Mouse (Mus musculus): ENCODE results near the gene Sumf1. TPM values are rescaled to one million over a fixed set of nuclear protein-coding genes. Genes with fewer than 3 reads are reported as not detected.

Sumf1 gene
- polyA plus RNA-seq, 1 experiment, result 45.9 TPM

DNA sequence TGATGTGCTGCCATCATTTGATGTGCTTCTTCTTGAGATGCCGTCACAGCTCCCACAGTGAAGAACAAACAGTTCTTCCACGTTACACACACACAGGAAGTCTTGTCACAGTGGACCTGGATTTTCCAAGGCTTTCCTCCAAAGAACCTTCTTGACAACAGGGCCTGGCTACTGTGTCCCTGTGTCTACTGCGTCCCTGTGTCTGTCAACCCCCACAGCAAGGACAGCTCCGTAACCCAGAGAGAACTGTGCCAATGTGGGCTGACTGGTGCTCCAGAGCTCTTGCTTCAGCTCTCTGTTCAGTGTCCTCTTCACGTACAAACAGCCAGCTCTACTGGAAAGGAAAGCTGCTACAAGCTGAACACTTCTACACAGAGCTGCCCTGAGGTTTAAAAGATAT lies 48.4 kb downstream of the Sumf1 start:
- TF ChIP-seq CTCF (IDR thresholded peaks at IDR 0.05; ENCODE audit: borderline replicate concordance, insufficient read depth, low read length), result no peak
- no peak for TF ChIP-seq POLR2A (IDR thresholded peaks at IDR 0.05; ENCODE audit: low read depth, low read length)
- no peak overlapping the region for H3K4me3 ChIP-seq (ENCODE audit: insufficient read depth, low read length)
- H3K4me1 ChIP-seq (ENCODE audit: control insufficient read depth, insufficient read depth, low read length), result peaks cover 7% of the 10 kb centered on the region
- H3K27ac ChIP-seq (ENCODE audit: insufficient read depth, low read length), result no peak overlapping the region

GRCm38 (mm10) chr6:108136286-108136685 lies 49.1 kb downstream of the Sumf1 start:
- Histone ChIP-seq H3K4me3 (ENCODE audit: insufficient read depth, low read length) (no peak overlapping the region), H3K4me1 (ENCODE audit: control insufficient read depth, insufficient read depth, low read length) (0 out of 2 replicates have a peak, but pooled peaks cover 1% of the 10 kb centered on the region), H3K27ac (ENCODE audit: insufficient read depth, low read length) (no peak overlapping the region)
- no peak for TF ChIP-seq CTCF (IDR thresholded peaks at IDR 0.05; ENCODE audit: borderline replicate concordance, insufficient read depth, low read length)
- TF ChIP-seq POLR2A (IDR thresholded peaks at IDR 0.05; ENCODE audit: low read depth, low read length), result no peak

DNA sequence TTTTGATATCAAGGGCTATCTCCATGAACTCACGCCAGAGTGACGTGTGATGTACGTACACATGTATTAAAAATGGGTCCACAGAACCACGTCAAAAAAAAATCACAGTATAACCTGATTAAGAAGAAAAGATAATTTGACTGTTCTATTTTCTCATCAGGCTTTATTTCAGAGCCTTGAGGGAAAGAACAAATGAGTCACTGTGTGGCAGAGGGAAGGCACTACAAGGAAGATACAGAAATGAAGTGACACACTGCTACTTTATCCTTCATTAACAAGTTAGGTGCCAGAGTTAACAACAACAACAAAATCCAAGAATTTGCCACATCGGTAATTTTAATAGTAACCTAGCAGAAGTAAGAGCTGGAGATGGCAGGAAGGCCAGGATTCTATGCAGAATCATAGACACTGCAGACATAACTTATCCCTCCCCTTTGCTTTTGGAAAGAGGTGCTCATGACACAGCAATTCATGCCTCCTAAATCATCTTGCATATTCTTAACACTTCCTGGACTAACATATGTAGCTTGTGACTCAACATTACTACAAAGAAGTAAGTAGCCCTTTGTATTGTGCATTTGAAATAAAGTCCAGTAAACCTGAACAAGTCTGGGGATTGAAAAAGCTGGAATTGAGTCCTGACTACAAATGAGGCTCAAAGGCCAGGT lies 53.0 kb downstream of the Sumf1 start:
- Histone ChIP-seq H3K4me3 (ENCODE audit: insufficient read depth, low read length) (no peak overlapping the region), H3K27ac (ENCODE audit: insufficient read depth, low read length) (peak overlapping the region; percentile 65), H3K4me1 (ENCODE audit: control insufficient read depth, insufficient read depth, low read length) (no peaks in the 10 kb centered on the region)
- TF ChIP-seq CTCF (IDR thresholded peaks at IDR 0.05; ENCODE audit: borderline replicate concordance, insufficient read depth, low read length) (no peak), POLR2A (IDR thresholded peaks at IDR 0.05; ENCODE audit: low read depth, low read length) (no peak)

GRCm38 (mm10) chr6:108130718-108131117 lies 54.7 kb downstream of the Sumf1 start:
- TF ChIP-seq POLR2A (IDR thresholded peaks at IDR 0.05; ENCODE audit: low read depth, low read length), result no peak
- TF ChIP-seq CTCF (IDR thresholded peaks at IDR 0.05; ENCODE audit: borderline replicate concordance, insufficient read depth, low read length), result no peak
- no peaks in the 10 kb centered on the region for H3K4me1 ChIP-seq (ENCODE audit: control insufficient read depth, insufficient read depth, low read length)
- no peak overlapping the region for H3K27ac ChIP-seq (ENCODE audit: insufficient read depth, low read length)
- no peak overlapping the region for H3K4me3 ChIP-seq (ENCODE audit: insufficient read depth, low read length)

DNA sequence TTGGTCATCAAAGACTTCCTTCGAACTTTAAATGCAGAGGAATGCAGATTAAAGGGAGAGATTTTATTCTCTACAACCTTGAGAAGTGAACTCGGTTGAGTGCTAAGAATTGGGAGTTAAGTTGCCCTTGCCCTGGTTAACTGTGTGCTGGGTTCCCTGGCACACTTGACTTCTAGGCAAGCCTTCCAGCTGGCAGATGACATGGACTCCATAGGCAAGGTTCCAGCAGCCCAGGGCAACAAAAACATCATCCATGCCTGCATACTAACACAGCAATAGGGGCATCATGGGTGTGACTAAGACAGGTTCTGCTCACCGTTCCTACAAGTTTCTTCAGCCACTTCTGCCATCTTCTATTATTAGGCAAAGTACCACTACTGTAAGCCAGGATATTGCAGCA lies 58.8 kb downstream of the Sumf1 start:
- no peak overlapping the region for H3K27ac ChIP-seq (ENCODE audit: insufficient read depth, low read length)
- no peaks in the 10 kb centered on the region for H3K4me1 ChIP-seq (ENCODE audit: control insufficient read depth, insufficient read depth, low read length)
- no peak overlapping the region for H3K4me3 ChIP-seq (ENCODE audit: insufficient read depth, low read length)
- no peak for TF ChIP-seq POLR2A (IDR thresholded peaks at IDR 0.05; ENCODE audit: low read depth, low read length)

GRCm38 (mm10) chr6:108125474-108125873 lies 59.9 kb downstream of the Sumf1 start:
- TF ChIP-seq CTCF (IDR thresholded peaks at IDR 0.05; ENCODE audit: borderline replicate concordance, insufficient read depth, low read length) (no peak), POLR2A (IDR thresholded peaks at IDR 0.05; ENCODE audit: low read depth, low read length) (no peak)
- H3K4me1 ChIP-seq (ENCODE audit: control insufficient read depth, insufficient read depth, low read length), result no peaks in the 10 kb centered on the region
- H3K4me3 ChIP-seq (ENCODE audit: insufficient read depth, low read length), result no peak overlapping the region
- H3K27ac ChIP-seq (ENCODE audit: insufficient read depth, low read length), result no peak overlapping the region

- H3K27ac ChIP-seq (ENCODE audit: insufficient read depth, low read length), result no peak overlapping the region
- TF ChIP-seq CTCF (IDR thresholded peaks at IDR 0.05; ENCODE audit: borderline replicate concordance, insufficient read depth, low read length) (no peak), POLR2A (IDR thresholded peaks at IDR 0.05; ENCODE audit: low read depth, low read length) (no peak)
- H3K4me3 ChIP-seq (ENCODE audit: insufficient read depth, low read length), result no peak overlapping the region
- H3K4me1 ChIP-seq (ENCODE audit: control insufficient read depth, insufficient read depth, low read length), result no peaks in the 10 kb centered on the region
These were observed 67.5 kb downstream of the Sumf1 start for GRCm38 (mm10) chr6:108117881-108118280.

- no peak overlapping the region for H3K27ac ChIP-seq (ENCODE audit: insufficient read depth, low read length)
- H3K4me1 ChIP-seq (ENCODE audit: control insufficient read depth, insufficient read depth, low read length), result no peaks in the 10 kb centered on the region
- TF ChIP-seq CTCF (IDR thresholded peaks at IDR 0.05; ENCODE audit: borderline replicate concordance, insufficient read depth, low read length), result no peak
- no peak overlapping the region for H3K4me3 ChIP-seq (ENCODE audit: insufficient read depth, low read length)
These were observed 70.4 kb downstream of the Sumf1 start for GRCm38 (mm10) chr6:108114971-108115370.

GRCm38 (mm10) chr6:108111693-108112092 lies 73.7 kb downstream of the Sumf1 start:
- TF ChIP-seq POLR2A (IDR thresholded peaks at IDR 0.05; ENCODE audit: low read depth, low read length) (no peak), CTCF (IDR thresholded peaks at IDR 0.05; ENCODE audit: borderline replicate concordance, insufficient read depth, low read length) (no peak)
- Histone ChIP-seq H3K4me3 (ENCODE audit: insufficient read depth, low read length) (no peak overlapping the region), H3K27ac (ENCODE audit: insufficient read depth, low read length) (no peak overlapping the region), H3K4me1 (ENCODE audit: control insufficient read depth, insufficient read depth, low read length) (no peaks in the 10 kb centered on the region)

DNA sequence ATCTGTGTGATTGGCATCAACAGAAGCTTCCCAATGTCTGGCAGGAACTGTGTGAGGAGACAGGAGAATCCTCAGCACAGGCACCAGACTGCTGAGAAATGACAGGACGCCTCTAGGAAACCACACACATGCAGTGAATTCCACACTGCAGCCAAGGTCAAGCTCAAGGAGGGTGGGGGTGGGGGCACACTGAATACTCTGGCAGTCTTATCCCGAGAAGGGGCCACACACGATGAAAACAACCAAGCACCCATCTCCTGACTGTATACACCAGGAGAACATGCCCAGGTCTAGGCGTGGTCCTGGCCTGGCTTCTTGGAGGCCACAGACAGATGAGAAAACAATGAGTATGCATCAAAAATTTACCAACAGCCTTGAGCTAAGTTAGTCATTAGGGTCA lies 75.0 kb downstream of the Sumf1 start:
- Histone ChIP-seq H3K4me1 (ENCODE audit: control insufficient read depth, insufficient read depth, low read length) (no peaks in the 10 kb centered on the region), H3K4me3 (ENCODE audit: insufficient read depth, low read length) (no peak overlapping the region), H3K27ac (ENCODE audit: insufficient read depth, low read length) (no peak overlapping the region)
- TF ChIP-seq POLR2A (IDR thresholded peaks at IDR 0.05; ENCODE audit: low read depth, low read length), result no peak

DNA sequence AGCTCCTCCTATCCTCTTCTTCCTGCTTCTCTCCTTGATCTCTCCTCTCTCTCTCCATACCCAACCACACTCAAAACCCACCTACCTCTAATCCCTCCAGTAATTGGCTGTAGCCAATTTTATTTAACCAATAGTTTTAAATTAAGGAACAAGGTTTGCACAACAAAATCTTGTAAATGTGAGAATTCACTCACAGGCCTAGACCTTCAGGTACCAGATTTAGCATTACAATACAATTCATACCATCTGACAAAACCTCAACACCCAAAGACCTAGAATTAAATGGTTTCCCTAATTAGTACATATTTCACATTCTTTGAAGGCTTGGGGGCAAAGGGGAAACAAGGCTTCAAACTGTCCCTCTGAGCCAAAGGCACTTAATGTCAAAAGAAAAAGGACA lies 78.0 kb downstream of the Sumf1 start:
- TF ChIP-seq CTCF (IDR thresholded peaks at IDR 0.05; ENCODE audit: borderline replicate concordance, insufficient read depth, low read length) (no peak), POLR2A (IDR thresholded peaks at IDR 0.05; ENCODE audit: low read depth, low read length) (no peak)
- H3K4me1 ChIP-seq (ENCODE audit: control insufficient read depth, insufficient read depth, low read length), result no peaks in the 10 kb centered on the region
- no peak overlapping the region for H3K4me3 ChIP-seq (ENCODE audit: insufficient read depth, low read length)
- H3K27ac ChIP-seq (ENCODE audit: insufficient read depth, low read length), result no peak overlapping the region

Measured in embryonic fibroblast, embryonic 13.5 days (primary cell).